Mouse (Mus musculus) adrenal gland, postnatal 36 days (tissue): Measurements from ENCODE around the gene Clca3b. TPM values are rescaled to one million over a fixed set of nuclear protein-coding genes. Genes with fewer than 3 reads are reported as not detected.

Source experiments
- total RNA-seq, 2 experiments: library from RNA; stranded (reverse); gene quantifications; 2 replicates each; pipeline ENCODE4 v1.2.3; 2021

Clca3b gene
- total RNA-seq, 2 experiments from 2014 or later, result not detected

Other genes starting within 250 kb of the Clca3b start
- gene Sh3glb1, start 129.0 kb downstream of the Clca3b start, total RNA-seq, result 100 to 1,000 TPM; 187 to 216 TPM
- gene Clca3a1, start 88.4 kb downstream of the Clca3b start, total RNA-seq, result 1 to 10 TPM; 3.4 to 5.9 TPM
- gene Clca3a2, start 29.9 kb downstream of the Clca3b start, total RNA-seq, result under 1 TPM in 1 of 2 experiments, not detected in 1; 0.10 TPM
- not detected for gene Clca4b, start 83.2 kb upstream of the Clca3b start, total RNA-seq
- not detected for gene Clca4a, start 125.7 kb upstream of the Clca3b start, total RNA-seq
- gene Clca1, start 183.4 kb upstream of the Clca3b start, total RNA-seq, result not detected